Mouse (Mus musculus) left cerebral cortex, postnatal 25 days (tissue): ENCODE results near the gene Ptbp1. TPM values are rescaled to one million over a fixed set of nuclear protein-coding genes. Genes with fewer than 3 reads are reported as not detected.
A peak's percentile ranks its signal among the peaks of the same experiment; 100 is the strongest.

Experiments
- DNase-seq, 2 experiments: peaks; one replicate each; pipeline ENCODE4 v3.0.0; 2022; ENCODE audit warnings: low spot score in 2 of 2, mixed read lengths in 1 of 2
- intact Hi-C: fragments of 180-260 bp; cut with DNase I; formaldehyde crosslinking; loops from one replicate; pipeline ENCODE4 v1.15.1; 2025
- total RNA-seq, 2 experiments: library from RNA; stranded (reverse); gene quantifications; 2 replicates each; pipeline ENCODE4 v1.2.3; 2021

The Ptbp1 gene
- total RNA-seq, 2 experiments from 2014 or later = 48.5 to 52.3 TPM

DNA sequence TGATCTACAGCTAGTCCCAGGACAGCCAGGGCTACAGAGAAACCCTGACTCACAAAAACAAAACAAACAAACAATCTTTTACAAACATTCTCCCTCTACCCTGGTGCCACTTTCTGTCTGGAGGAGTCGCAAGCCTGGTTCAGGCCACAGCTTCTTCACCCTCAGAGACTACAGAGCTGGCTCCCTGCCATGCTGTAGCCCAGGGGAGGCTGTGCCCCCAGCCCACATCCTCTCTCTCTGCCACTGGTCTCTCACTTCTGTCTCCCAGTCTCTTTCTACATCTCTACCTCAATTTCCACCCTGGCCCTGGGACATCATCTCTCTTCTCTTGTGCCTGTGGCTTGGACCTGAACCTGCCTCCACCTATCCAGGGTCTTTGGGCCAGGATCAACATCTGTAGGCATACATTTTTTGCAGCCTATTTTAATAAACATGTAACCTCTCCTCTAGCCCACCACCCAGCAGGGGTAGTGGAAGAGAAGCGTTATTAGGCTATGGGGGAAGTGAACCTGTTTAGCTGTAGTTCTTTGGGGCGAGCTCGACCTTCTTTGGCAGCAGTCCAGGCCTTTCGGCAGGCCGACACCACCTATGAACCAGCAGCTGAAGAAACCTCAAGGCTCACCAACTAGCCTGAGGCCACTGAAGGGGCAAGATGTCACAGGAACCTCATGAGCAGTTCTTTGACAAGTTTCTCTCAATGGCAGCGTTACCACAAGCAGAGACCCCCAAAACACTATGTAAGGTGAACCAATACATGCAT is 22.0 kb upstream of the Ptbp1 start:
- intact Hi-C loops = no loop called here
- no peak for DNase-seq

DNA sequence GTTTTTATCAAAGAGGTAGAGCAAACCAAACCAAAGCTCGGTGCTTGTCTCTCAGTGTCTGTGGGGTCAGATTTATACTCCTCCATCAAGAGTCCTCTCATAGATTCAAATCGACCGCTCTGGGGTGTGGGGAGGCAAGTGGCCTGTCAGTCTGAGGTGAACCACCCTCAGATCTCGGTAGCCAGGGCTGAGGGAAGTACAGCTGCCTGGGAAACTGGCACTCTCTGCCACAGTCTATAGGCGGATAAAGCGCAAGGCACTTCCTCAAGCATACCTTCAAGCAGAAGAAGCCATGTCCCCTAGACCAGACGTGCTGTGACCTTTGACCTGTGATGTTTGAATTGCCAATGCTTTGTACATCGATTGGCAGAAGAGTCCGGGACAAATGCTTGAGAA is 21.4 kb upstream of the Ptbp1 start:
- intact Hi-C loops = no loop called here
- DNase-seq = no peak

- intact Hi-C loops = loop anchor here (1.0 to 5.0 kb wide), 3 partner anchors 47 to 120 kb away; no protein-coding TSS in a partner anchor
- peak; percentile 71 to 77 for DNase-seq
These were observed 19.3 kb upstream of the Ptbp1 start for GRCm38 (mm10) chr10:79834769-79835398.

- intact Hi-C loops = loop anchor here (5.0 kb wide), 1 partner anchor 45 kb away; no protein-coding TSS in a partner anchor
- DNase-seq = no peak
These were observed 17.3 kb upstream of the Ptbp1 start for GRCm38 (mm10) chr10:79836918-79837317.

- intact Hi-C loops = loop anchor here (5.0 kb wide), 1 partner anchor 44 kb away; no protein-coding TSS in a partner anchor
- DNase-seq = no peak
These were observed 16.1 kb upstream of the Ptbp1 start for GRCm38 (mm10) chr10:79838151-79838550.

- no peak for DNase-seq
- intact Hi-C loops = loop anchor here (2.0 kb wide), 1 partner anchor 15 kb away; the partner anchor contains the start of gene Ptbp1
These were observed 14.1 kb upstream of the Ptbp1 start for GRCm38 (mm10) chr10:79840091-79840490.

DNA sequence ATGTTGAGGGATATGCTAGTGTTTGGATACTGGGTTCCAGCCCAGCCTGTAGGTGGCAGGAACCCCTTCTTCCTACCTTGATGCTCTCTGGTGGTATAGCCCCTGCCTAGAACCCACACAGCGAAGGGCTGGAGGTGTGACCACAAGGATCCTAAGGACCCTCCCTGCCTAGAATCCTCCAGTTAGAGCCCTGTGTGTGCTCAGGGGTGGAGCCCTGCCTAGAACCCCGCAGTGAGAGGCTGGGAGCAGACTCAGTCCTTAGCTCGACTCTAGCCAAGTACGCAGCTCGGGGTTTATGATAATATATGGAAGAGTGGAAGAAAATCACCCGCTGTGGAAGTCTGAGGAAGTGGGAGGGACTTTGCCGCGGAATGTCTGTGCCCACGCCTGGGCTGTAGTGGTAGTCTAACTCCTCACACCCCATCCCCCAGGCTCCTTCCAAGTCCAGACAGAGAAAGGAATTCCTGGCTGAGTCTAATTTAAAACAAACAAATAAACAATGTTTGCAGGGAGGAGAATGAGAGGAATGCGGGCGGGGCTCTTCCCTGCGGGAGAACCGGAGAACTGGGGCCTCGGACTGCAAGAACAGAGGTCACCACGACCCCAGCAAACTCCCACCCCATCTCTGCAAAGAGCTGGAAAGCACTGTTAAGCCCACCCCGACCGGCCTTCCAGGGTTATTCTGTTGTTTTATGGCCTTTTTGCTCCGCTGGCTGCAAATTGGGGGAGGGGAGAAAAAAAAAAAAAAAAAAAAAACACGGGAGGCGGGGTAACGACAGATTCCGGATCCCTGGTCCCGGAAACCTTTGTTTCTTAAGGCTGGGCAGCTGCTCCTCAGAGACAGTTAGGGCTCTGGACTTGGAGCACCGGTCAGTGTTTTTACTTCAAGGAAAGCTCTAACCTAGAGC is 13.3 kb upstream of the Ptbp1 start:
- peak; percentile 72 to 92 for DNase-seq
- intact Hi-C loops = loop anchor here (2.0 kb wide), 1 partner anchor 14 kb away; the partner anchor contains the start of gene Ptbp1

DNA sequence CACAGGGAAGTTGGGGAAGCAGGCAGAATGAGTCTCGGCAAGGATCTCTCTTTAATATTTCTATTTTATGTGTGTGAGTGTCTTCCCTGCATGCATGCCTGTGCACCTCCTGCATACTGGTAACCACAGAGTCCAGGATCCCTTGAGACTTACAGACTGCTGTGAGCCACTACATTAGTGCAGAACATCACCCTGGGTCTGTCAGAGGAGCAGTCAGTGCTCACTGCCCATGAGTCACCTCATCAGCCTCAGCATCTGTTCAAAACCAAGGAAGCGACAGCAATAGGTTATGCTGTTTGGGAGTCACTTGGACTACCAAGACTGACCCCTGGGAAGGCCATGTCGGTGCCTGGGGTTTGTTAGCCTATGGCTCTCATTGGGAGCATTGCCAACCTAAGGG is 11.9 kb upstream of the Ptbp1 start:
- intact Hi-C loops = no loop called here
- no peak for DNase-seq

GRCm38 (mm10) chr10:79843476-79843875 is 10.8 kb upstream of the Ptbp1 start:
- intact Hi-C loops = no loop called here
- DNase-seq = no peak

DNA sequence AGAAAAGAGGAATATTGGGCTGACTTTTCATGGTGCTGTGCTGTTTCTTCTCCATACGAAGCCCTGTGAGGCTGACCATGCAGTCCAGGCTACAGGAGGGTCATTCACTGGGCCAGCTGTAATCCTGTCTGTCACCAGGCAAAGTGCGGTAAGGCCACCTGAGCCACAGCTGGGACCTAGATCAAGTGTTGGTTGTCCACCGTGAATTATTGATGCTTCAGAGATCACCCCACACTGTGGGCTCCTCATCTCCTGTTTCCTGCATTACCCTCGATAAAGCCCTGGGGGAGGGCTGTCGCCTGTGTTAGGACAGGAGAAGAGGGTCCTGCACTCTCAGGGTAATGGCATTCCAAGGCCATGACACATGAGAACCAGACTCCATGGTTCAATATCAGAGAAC is 7.7 kb upstream of the Ptbp1 start:
- DNase-seq = no peak
- intact Hi-C loops = no loop called here

GRCm38 (mm10) chr10:79849941-79850628 is 4.1 kb upstream of the Ptbp1 start:
- intact Hi-C loops = no loop called here
- no peak for DNase-seq

DNA sequence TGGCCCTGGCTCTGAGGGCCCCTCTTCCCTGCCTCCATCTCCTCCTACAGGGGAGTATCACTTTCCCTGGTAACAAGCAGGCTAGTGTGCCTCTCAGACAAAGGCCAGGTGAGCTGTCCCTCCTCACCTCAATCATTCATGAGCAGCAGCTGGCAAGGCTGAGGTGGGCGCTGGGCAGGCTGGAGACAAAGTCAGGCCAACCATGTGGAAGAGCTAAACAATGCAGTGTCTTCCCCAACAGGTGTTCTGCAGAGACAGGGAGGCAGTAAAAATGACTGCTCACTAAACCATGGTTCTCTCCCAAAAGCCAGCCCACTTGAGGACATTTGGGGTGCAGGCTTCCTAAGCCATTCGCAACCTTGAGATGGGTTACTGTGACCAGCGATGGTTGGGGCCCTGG is 2.6 kb upstream of the Ptbp1 start:
- DNase-seq = no peak
- intact Hi-C loops = no loop called here

DNA sequence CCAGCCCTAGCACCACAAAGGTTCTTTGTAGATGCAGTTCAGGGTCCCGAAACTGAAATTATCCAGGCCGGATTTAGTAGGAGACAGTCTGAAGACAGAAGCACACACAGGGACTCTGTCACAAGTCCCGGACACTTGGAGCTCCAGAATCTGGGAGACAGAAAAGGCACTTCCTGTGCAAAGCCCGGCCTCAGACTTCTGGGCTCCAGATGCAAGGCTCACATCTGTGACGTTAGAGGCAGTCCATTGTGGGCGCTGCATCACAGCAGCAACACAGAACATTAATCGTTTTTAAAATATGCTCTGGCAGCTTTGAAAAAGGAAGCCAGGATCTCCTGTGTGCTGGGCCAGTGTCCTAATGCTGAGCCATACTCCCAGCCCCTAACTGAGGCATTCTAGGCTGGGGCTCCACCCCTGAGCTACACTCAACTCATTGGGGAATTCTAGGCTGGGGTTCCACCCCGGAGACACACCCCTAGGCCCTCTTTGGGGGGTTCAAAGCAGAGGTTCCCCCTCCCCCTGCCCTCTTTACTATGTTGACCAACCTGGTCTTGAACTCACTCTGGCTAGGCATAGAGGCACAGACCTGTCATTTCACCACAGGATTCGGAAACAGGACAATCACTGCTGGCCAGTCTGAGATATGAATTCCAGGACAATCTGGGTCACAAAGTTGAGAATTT is 2.0 kb upstream of the Ptbp1 start:
- no peak for DNase-seq
- intact Hi-C loops = no loop called here

DNA sequence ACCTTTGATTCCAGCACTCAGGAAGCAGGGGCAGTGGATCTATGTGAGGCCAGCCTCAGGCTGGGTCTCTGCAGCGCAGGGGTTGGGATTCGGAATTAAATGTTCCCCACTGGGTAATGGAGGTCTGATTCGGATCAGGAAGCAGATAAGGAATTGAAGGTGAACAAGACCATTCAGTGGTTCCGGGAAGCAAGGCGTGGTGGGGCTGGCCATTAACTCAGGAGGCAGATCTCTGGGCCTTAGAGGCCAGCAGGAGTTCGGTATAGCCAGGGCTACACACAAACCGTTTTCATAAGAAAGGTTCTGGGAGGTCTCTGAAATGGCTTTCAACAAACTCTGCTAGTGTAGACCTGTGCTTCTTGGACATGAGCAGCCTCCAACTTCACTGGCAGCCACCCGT is 1.4 kb upstream of the Ptbp1 start:
- intact Hi-C loops = no loop called here

GRCm38 (mm10) chr10:79853392-79853791 is 835 bp upstream of the Ptbp1 start:
- DNase-seq = peak; percentile 79 to 84
- intact Hi-C loops = no loop called here

More for the DNA sequence above, 1.4 kb upstream of the Ptbp1 start:
- no peak for DNase-seq

DNA sequence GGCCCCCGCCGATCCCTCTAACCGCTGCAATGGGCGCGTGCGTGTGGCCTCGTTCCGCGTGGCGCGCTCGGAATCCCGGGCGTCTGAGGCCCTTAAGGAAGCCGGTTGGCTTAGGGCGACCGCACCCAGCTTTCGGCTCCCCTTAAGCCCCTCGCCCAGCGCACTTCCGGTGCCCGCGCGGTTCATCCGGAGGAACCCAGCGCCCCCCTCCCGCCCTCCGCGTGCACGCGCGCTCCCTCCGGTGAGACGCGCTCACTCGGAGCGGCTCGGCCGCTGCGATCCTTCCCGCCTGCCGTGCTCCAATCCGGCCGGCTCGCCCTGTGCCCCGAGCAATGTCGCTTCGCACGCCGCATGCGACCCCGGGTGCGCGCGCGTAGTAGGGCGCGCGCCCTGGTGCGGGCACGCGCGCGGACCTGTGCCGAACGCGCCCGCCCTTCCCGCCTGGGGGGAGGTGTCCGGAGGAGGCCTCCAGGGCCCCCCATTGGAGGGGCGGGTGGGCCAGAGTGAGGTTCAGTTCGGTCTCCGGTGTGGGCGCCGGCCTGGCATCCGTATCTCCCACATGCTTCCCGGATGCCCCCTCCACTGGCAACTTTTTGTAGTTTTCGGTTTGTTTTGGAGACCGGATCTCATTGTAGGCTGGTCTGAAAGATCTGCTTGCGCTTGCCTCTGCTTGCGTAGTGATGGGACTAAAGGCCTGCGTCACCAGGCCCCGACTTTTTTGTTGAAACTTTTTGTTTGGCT is 744 bp downstream of the Ptbp1 start:
- intact Hi-C loops = loop anchor here (2.0 kb wide), 1 partner anchor 14 kb away; no protein-coding TSS in a partner anchor
- DNase-seq = peak in 1 of 2 experiments; percentile 67

DNA sequence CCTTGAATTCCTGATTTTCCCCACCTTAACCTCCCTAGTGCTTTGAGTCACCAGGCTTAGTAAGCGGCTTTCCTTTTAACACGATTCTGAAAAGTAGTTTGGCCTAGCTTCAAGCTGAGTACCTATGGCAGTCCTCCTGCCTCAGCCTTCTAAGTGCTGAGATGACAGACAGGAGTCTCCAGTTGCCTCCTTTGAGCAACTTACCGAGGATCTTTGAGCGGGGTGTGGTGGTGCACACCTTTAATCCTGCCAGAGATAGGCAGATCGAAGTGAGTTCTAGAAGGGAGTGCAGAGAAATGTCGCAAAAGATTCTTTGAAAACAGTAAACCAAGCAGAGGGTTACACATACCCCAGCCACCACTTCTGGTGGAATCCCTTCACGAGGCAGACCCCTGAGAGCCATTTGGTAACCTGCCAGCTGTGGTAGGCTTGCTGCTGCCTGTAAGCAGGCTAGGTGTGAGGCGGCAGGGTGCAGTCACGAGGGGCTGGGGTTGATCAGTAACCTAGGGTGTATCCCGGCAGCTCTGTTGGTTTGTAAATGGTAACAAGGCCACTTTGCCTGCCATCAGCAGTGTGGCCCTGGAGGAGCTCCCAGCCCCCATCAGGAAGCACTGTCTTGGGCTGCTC is 1.4 kb downstream of the Ptbp1 start:
- intact Hi-C loops = loop anchor here (2.0 kb wide), 1 partner anchor 15 kb away; no protein-coding TSS in a partner anchor
- DNase-seq = no peak

DNA sequence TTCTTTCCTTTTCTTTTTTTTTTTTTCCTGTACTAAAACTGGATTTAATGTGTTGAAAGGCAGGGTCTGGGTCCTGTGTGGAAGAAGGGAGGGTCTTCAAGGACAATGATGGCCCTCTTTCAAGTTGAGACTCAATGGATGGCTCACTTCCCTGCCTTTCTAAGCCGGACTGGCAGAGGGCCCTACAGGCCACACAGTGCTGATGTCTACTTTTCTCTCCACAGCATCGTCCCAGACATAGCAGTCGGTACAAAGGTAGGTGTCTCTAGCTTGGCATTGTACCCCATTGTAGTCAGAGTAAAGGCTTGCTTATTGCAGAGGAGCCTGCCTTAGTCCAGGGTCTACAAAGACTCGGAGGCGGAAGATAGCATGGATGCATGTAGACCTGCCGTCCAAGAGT is 2.1 kb downstream of the Ptbp1 start:
- DNase-seq = no peak
- intact Hi-C loops = no loop called here
